Mouse (Mus musculus): ENCODE results near the gene Abhd16a.

DNA sequence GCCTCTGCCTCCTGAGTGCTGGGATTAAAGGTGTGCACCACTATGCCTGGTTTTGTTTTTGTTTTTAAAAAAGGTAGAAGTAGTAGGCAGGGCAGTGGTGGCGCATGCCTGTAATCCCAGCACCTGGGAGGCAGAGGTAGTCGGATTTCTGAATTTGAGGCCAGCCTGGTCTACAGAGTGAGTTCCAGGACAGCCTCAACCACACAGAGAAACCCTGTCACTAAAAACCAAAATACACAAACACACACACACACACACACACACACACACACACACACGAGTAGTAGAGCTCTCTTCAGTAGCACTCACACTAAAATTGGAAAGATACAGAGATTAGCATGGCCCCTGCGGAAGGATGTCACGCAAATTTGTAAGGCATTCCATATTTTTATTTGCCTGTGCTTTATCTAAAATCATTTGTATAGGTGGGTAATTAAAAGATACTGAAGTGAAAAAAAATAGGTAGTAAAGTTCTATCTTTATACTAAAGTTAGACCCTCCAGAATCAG, 40.1 kb upstream of the Abhd16a start:
- TF ChIP-seq CTCF (IDR thresholded peaks at IDR 0.05; ENCODE audit: control insufficient read depth, insufficient read depth, low read length) (no peak), POLR2A (IDR thresholded peaks at IDR 0.05; ENCODE audit: borderline replicate concordance, control insufficient read depth, low read depth, low read length) (no peak)

Measured in bone marrow, adult 2 months (tissue).